Mouse (Mus musculus) lung, postnatal 0 days (tissue): ENCODE measurements around the gene Thop1.

Experiments
- CTCF ChIP-seq: IDR thresholded peaks from 2 replicates; pipeline ENCODE4 v1.5.1; 2016; ENCODE audit warnings: antibody characterized with exemption, mild to moderate bottlenecking
- EP300 ChIP-seq: IDR thresholded peaks from 2 replicates; pipeline ENCODE4 v1.6.1; 2016; ENCODE audit warnings: antibody characterized with exemption, mild to moderate bottlenecking, control low read depth

DNA sequence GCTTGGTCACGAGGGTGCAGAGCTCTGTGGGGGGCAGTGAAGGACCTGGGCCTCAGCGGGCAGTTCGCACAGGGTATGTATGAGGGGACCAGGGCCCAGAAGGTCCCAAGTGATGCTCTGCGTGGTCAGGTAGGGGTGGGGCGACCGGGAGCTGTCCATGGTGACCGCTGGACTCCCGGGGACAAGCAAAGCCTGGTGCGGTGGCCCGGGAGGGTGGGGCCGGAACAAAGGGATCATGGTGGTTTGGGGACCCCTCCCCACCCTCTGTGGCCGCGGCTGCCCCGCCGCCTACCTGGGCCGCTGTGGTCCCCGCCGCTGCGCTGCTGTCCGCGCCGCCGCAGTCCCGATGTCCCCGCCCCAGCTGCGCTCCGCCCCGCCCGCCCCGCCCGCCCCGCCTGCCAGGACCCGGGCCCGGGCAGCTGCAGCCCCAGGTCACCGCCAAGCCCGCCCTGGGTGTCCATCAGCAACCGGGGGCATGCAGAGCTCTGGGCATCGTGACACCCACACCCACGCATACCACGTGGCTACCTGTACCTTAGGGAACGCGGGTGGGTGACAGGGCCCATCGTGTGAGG is 44.7 kb upstream of the Thop1 start:
- TF ChIP-seq CTCF: no peak
- TF ChIP-seq EP300: no peak
